Mouse (Mus musculus) megakaryocyte, embryonic 14.5 days (primary cell): Measurements from ENCODE around the gene Scp2. TPM values are rescaled to one million over a fixed set of nuclear protein-coding genes. Genes with fewer than 3 reads are reported as not detected.

Experiments used
- H3K27me3 ChIP-seq: replicated peaks from 2 replicates; pipeline ENCODE3; 2012; ENCODE audit warnings: inconsistent platforms
- H3K36me3 ChIP-seq: replicated peaks from 2 replicates; pipeline ENCODE3; 2012; ENCODE audit warnings: low read length, inconsistent platforms, mixed read lengths
- H3K4me1 ChIP-seq: 2 replicates; pipeline ENCODE4 v1.6.1; 2012; ENCODE audit warnings: inconsistent platforms
- H3K4me3 ChIP-seq: replicated peaks from 2 replicates; pipeline ENCODE3; 2012; ENCODE audit warnings: moderate library complexity, mild to moderate bottlenecking, inconsistent platforms
- H3K9me3 ChIP-seq: 2 replicates; pipeline ENCODE4 v1.6.1; 2012; ENCODE audit warnings: inconsistent platforms
- FLI1 ChIP-seq: IDR thresholded peaks from 2 replicates; pipeline ENCODE4 v1.6.1; 2012; ENCODE audit warnings: low read length, inconsistent platforms, mixed read lengths
- GATA1 ChIP-seq: IDR thresholded peaks from 3 replicates; pipeline ENCODE4 v1.6.1; 2012; ENCODE audit warnings: mixed read lengths, low read length, inconsistent platforms, borderline replicate concordance
- polyA plus RNA-seq: library from polyadenylated mRNA; stranded (reverse); fragments of >175 nt; gene quantifications from 2 replicates; pipeline ENCODE4 v1.2.3, GENCODE M21; 2012; ENCODE audit warnings: low replicate concordance; ENCODE audit not compliant: insufficient read depth

Gene Scp2
- polyA plus RNA-seq, 1 experiment = 34.1 TPM

DNA sequence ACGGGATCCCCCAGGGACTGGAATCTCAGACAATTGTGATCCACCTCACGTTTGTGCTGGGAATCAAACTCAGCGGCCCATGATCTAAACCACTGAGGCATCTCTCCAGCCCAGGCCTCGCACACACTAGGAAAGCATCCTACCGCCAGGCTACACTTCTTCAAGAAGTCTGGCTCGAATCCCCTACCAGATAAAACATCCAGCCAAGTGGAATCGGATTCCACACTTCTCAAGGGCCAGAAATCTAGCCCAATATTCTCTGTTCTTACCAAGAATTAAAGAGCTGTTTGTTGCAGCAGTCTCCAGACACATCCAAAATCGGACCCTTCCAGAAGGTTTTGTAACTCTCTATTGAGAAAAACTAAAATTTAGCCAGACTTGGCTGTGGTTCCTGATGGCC lies 107.8 kb downstream of the Scp2 start:
- no peak for TF ChIP-seq FLI1
- Histone ChIP-seq H3K27me3 (peaks cover 38% of the 10 kb centered on the region), H3K36me3 (peaks cover 5% of the 10 kb centered on the region), H3K9me3 (no peaks in the 10 kb centered on the region), H3K4me1 (peaks cover 3% of the 10 kb centered on the region; the same call in 1 of the 2 replicates), H3K4me3 (no peak overlapping the region)

DNA sequence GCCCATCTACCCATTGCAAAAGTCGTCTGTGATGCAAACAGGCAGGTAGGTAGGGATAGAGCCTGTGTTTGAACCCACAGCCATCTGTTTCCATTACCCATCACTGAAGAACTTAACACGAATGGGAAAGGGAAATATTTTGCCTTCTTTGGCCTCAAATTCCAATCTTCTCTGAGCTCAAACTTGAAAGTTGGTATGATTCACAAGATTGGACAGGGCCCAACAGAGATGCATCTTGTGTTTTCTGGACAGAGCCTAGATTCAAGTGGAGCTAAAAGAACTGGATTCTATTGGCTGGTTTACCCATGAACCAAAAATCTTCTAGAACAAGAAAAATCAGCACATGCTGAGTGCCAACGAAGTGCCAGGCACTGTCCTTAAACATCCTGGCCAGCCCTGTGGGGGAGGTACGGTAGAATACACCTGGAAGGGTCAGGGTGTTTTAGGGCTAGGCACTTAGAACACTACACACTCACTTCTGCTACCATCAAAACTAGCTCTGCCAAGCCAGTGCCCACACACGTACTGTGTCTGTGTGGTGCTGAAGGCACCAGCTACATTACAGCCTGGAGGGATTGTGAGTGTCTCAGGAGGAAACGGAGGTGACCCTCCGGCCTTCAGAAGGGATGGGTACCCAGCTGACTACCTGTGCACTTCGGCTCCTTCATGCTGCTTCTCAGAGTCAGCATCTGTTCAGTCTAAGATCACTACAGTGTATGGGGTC lies 111.6 kb downstream of the Scp2 start:
- Histone ChIP-seq H3K36me3 (no peaks in the 10 kb centered on the region), H3K27me3 (peaks cover 70% of the 10 kb centered on the region)

DNA sequence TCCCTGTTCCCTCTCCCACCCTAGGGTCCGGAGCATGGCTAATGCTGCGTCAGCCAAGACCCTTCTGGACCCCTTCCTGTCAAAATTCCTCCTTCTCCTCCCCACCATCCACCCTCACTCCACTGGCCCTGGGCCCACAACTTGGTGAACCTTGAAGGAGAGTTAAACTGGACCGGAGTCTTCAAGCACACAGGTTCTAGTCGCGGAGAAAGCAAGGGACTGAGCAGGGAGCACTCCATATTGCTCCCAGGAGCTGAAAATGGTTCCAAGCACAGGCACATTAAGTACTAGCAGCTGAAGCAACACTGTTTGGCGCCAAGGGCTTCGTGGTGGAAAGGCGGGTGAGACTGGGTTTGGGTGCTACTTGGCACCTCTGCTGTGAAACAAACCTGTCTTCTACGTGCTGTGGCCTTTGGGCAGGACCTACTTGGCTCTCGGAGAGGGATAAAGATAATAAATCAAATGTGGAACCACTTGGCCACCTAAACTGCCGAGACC lies 112.4 kb downstream of the Scp2 start:
- no peak for TF ChIP-seq GATA1
- no peak for TF ChIP-seq FLI1
- peak overlapping the region; percentile 90 for H3K4me3 ChIP-seq
- peaks cover 78% of the 10 kb centered on the region for H3K27me3 ChIP-seq
- H3K36me3 ChIP-seq = no peaks in the 10 kb centered on the region
- H3K4me1 ChIP-seq = peaks cover 17% of the 10 kb centered on the region
- no peaks in the 10 kb centered on the region for H3K9me3 ChIP-seq

More for the DNA sequence above, 111.6 kb downstream of the Scp2 start:
- Histone ChIP-seq H3K4me1 (peaks cover 17% of the 10 kb centered on the region), H3K4me3 (no peak overlapping the region), H3K9me3 (no peaks in the 10 kb centered on the region)
- TF ChIP-seq GATA1 (no peak), FLI1 (no peak)

DNA sequence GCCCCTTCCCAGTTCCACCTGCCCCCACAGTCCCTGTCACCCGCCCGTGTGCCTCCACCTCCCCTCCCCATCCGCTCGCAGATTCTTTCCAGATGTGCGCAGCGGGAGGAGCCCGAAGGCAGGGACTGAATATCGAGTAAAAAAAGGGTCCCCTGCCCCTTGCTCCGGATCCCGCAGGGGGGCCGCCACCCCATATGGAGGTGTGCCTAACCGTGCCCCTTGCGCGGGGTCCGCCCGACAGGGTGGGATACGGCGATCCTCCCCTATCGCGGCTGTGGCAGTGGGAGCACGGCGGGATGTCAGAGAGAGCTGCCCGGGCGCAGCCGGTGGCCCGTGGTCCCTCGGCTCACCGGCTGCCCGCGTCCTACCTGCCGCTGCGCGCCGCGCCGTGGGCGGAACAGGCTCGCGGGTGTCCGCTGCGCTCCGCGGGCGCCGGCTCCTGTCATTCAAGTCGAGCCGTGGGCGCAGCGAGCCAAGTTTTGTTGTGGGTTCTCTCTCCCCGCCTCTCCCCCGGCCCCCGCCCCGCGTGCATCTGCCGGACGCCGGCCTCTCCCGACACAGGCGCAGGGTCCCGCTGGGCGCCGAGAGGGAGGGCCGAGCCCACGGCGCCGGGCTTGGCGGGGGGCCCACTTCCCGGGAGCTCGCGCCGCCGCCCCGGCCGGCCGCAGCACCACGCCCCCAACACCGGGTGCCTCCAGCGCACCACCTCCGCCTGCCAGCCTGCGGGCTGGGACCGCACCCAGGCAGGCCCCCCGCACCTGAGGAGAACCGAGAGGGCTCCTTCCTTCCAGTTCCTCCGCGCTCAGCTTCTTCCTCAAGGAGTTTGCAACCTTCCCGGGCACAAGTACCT lies 113.1 kb downstream of the Scp2 start:
- Histone ChIP-seq H3K36me3 (no peaks in the 10 kb centered on the region), H3K4me3 (peak overlapping the region; percentile 90), H3K9me3 (no peaks in the 10 kb centered on the region), H3K4me1 (peaks cover 17% of the 10 kb centered on the region), H3K27me3 (peaks cover 85% of the 10 kb centered on the region)
- TF ChIP-seq FLI1 (no peak), GATA1 (no peak)

DNA sequence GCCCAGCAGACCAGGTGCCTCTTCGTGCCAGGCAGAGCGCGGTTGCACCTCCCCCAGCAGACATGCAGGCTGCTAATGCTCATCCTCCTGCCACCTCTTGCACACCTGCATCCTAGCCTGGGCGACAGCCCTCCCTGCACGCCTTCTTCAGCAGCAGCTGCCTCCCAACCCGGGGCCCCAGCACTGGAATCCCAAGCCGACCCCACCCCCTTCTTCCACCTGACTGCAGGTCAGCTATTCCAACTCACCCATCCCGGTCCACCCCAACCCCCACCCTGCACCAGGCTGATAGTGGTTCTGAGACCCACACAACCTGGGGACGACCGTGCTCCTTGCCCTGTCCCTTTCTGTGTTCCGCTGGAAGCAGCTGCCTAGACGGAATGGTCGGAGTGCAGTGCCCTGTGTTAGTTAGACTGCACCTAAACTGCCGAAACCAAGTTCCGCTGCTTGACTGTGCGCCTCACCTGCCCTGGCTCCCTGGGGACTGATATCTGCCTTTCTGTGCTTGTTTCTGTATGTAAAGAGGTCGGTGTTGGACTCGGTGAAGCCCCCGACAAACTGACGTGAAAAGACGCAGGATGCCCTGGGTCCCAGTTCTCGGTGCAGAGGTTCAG lies 113.8 kb downstream of the Scp2 start:
- TF ChIP-seq FLI1 = no peak
- no peak for TF ChIP-seq GATA1
- H3K4me1 ChIP-seq = peaks cover 17% of the 10 kb centered on the region
- no peaks in the 10 kb centered on the region for H3K36me3 ChIP-seq
- H3K4me3 ChIP-seq = peak overlapping the region; percentile 90
- H3K27me3 ChIP-seq = peaks cover 92% of the 10 kb centered on the region
- H3K9me3 ChIP-seq = no peaks in the 10 kb centered on the region

DNA sequence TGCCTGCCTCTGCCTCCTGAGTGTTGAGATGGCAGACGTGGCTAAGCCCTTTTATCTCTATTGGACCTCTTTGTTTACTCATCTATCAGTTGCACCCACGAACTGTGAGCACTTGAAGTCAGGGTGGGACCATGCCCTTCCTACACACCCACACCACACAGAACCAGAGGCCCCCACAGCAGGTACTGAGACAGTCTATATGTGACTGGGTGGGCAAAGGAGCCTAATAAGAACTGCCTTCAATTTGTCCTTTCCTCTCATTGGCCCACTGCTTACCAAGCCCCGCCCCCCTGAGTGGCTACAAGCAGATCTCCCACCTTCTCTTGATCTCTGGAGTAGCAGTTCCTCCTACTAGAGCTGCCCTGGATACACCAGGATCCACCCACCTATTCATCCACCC lies 118.6 kb downstream of the Scp2 start:
- peaks cover 1% of the 10 kb centered on the region; the same call in 1 of the 2 replicates for H3K9me3 ChIP-seq
- no peaks in the 10 kb centered on the region for H3K36me3 ChIP-seq
- H3K27me3 ChIP-seq = peaks cover 93% of the 10 kb centered on the region
- peaks cover 11% of the 10 kb centered on the region for H3K4me1 ChIP-seq
- TF ChIP-seq FLI1 (no peak), GATA1 (no peak)
- no peak overlapping the region for H3K4me3 ChIP-seq

DNA sequence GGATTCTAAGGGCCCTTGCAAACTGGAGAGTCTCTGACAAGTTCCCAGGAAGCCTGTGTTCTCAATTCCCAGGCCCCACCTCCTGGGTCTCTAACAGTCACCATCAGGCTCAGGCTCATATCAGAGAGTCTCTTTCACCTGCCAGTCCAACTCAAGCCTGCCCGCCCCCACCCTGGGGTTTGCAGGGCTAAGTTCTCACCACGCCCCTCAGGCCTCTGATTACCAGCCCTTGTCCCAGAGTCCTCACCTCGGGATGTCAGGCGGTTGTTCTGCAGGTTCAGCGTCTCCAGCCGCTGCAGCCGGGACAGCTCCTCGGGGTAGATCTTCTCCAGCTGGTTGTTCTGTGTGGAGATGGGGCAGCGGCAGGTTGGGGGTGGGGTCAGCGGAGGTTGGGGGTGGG lies 119.5 kb downstream of the Scp2 start:
- no peak overlapping the region for H3K4me3 ChIP-seq

DNA sequence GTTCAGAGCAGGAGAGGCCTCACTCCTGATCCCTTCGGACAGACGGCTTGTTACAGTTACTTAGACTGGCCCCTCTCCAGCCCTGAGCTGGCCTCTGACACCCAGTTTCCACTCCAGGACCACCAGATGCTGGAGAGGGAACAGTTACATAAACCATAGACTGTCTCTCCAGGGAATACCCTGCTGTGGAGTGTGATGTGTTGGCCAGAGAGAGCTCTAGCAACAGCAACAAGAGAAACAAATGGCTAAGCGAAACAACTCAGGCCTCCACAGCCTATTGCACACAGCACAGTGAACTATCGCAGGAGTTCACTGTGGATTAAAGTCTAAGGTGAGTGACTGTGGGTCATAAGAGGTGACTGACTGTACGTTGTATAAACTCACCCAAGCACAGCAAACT lies 120.2 kb downstream of the Scp2 start:
- Histone ChIP-seq H3K36me3 (no peaks in the 10 kb centered on the region), H3K9me3 (peaks cover 15% of the 10 kb centered on the region), H3K4me3 (no peak overlapping the region), H3K4me1 (peaks cover 6% of the 10 kb centered on the region; the same call in 1 of the 2 replicates), H3K27me3 (peaks cover 93% of the 10 kb centered on the region)
- TF ChIP-seq FLI1 (no peak), GATA1 (no peak)

More for the DNA sequence above, 119.5 kb downstream of the Scp2 start:
- TF ChIP-seq GATA1 = no peak
- TF ChIP-seq FLI1 = no peak
- Histone ChIP-seq H3K9me3 (peaks cover 9% of the 10 kb centered on the region), H3K27me3 (peaks cover 93% of the 10 kb centered on the region), H3K36me3 (no peaks in the 10 kb centered on the region), H3K4me1 (peaks cover 6% of the 10 kb centered on the region; the same call in 1 of the 2 replicates)

DNA sequence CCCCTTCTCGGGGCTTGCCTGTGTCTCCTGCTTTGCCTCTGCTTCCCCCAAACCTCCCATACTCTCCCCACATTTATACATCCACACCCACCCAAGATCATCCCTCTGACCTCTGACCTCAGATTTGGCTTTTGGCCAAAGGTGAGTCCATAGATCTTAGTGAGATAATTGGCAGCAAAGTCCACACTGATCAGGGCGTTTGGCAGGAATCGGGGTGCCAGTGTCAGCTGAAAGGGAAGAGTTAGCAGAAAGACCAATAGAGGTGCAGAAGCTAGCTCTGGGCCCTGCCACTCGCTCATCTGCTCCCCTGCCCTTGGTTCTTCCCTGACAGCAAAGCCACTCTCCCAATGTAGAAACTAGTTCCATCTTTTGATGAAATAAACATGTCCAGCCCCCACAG lies 121.6 kb downstream of the Scp2 start:
- Histone ChIP-seq H3K4me1 (peaks cover 6% of the 10 kb centered on the region; the same call in 1 of the 2 replicates), H3K36me3 (no peaks in the 10 kb centered on the region), H3K9me3 (peaks cover 16% of the 10 kb centered on the region), H3K4me3 (no peak overlapping the region), H3K27me3 (peaks cover 93% of the 10 kb centered on the region)
- TF ChIP-seq FLI1 (no peak), GATA1 (no peak)

DNA sequence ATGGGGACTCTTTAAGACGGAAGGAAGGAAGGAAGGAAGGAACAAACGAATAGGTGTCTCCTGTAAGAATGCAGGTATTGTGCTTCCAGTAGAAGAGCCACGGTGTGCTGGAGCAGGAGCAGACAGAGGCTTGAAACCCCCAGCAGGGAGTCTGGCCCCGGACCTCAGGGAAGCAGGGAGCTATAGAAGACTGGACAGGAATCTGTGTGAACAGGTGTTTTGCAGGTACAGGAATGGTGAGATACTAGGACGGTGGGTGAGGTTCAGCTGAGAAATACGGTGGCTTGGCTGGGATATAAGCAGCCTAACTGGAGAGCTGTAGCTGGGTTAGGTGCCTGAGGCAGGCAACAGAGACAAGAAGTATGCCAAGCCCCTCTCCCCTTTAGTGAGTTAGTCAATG lies 124.6 kb downstream of the Scp2 start:
- TF ChIP-seq GATA1 = no peak
- no peak for TF ChIP-seq FLI1
- H3K4me1 ChIP-seq = peaks cover 5% of the 10 kb centered on the region; the same call in 1 of the 2 replicates
- peaks cover 16% of the 10 kb centered on the region for H3K9me3 ChIP-seq
- peaks cover 92% of the 10 kb centered on the region for H3K27me3 ChIP-seq
- no peaks in the 10 kb centered on the region for H3K36me3 ChIP-seq
- no peak overlapping the region for H3K4me3 ChIP-seq
